Mouse (Mus musculus) brain, embryonic 14.5 days (tissue): Measurements from ENCODE around the gene Dynlt1a.
"Not testable (repeated sequence)": the region's sequence is repeated elsewhere in the genome, so short reads cannot be mapped to it uniquely, and the experiment has no call there.

Experiments used
- CTCF ChIP-seq: fragments of 200-500 bp; IDR thresholded peaks from 2 replicates; pipeline ENCODE4 v1.5.1; 2012; ENCODE audit warnings: inconsistent platforms, mild to moderate bottlenecking, moderate library complexity, borderline replicate concordance; ENCODE audit not compliant: insufficient read depth, insufficient read length; ENCODE audit errors: extremely low read depth
- POLR2A ChIP-seq: fragments of 200-500 bp; IDR thresholded peaks from 2 replicates; pipeline ENCODE4 v1.6.1; 2012; ENCODE audit warnings: mild to moderate bottlenecking, inconsistent platforms, borderline replicate concordance; ENCODE audit not compliant: poor library complexity, insufficient read depth, insufficient read length, severe bottlenecking; ENCODE audit errors: extremely low read depth

GRCm38 (mm10) chr17:6306503-6306902 is 10.8 kb downstream of the Dynlt1a start:
- TF ChIP-seq POLR2A, CTCF: not testable (repeated sequence)
